Mouse (Mus musculus) stomach, embryonic 16.5 days (tissue): ENCODE measurements at regions not wholly inside any gene's neighbourhood (a gene's known extent, or its start where the extent isn't known, plus 50 kb on each side); places are given as distances from the start of the nearest gene placed in this dataset.
A peak's percentile ranks its signal among the peaks of the same experiment; 100 is the strongest.

Source experiments
- ATAC-seq: fragments of 200-750 bp; cut with Nextera tagmentation; 2 replicates; pipeline ENCODE4 v1.8.0; 2017; ENCODE audit warnings: moderate number of reproducible peaks, moderate TSS enrichment; ENCODE audit not compliant: insufficient read depth, low FRiP score
- H3K27ac ChIP-seq: fragments of 300-500 bp; sonication (generic); 2 replicates; pipeline ENCODE4 v1.5.1; 2014; ENCODE audit warnings: low read length
- H3K27me3 ChIP-seq: fragments of 300-500 bp; sonication (generic); 2 replicates; pipeline ENCODE4 v1.6.1; 2014; ENCODE audit warnings: low read length, control low read depth, mixed read lengths; ENCODE audit not compliant: control insufficient read depth, insufficient read depth
- H3K36me3 ChIP-seq: fragments of 300-500 bp; sonication (generic); 2 replicates; pipeline ENCODE4 v1.6.1; 2014; ENCODE audit warnings: low read length; ENCODE audit not compliant: control insufficient read depth, insufficient read depth
- H3K4me1 ChIP-seq: fragments of 300-500 bp; sonication (generic); 2 replicates; pipeline ENCODE4 v1.6.1; 2014; ENCODE audit warnings: low read length, control low read depth, mixed read lengths; ENCODE audit not compliant: control insufficient read depth, insufficient read depth
- H3K4me2 ChIP-seq: fragments of 300-500 bp; sonication (generic); 2 replicates; pipeline ENCODE4 v1.6.1; 2014; ENCODE audit warnings: low read depth, low read length, mixed read lengths
- H3K4me3 ChIP-seq: fragments of 300-500 bp; sonication (generic); replicated peaks from 2 replicates; pipeline ENCODE4 v1.5.1; 2014; ENCODE audit warnings: mild to moderate bottlenecking, low read length
- H3K9ac ChIP-seq: fragments of 300-500 bp; sonication (generic); 2 replicates; pipeline ENCODE4 v1.6.1; 2014; ENCODE audit warnings: low read length
- H3K9me3 ChIP-seq: fragments of 300-500 bp; sonication (generic); replicated peaks from 2 replicates; pipeline ENCODE4 v1.6.1; 2016; ENCODE audit warnings: low read length, control low read depth; ENCODE audit not compliant: control insufficient read depth
- WGBS: fragments of 180-500 bp; shearing (Covaris S2); extraction: QIAGEN DNeasy Blood & Tissue Kit; methylation state at CpG from one replicate; pipeline ENCODE4 v1.1.7; 2014; 5-methylcytosine and 5-hydroxymethylcytosine counted together

- no peak for ATAC-seq
- no peaks in the 10 kb centered on the region for H3K4me1 ChIP-seq
- no peaks in the 10 kb centered on the region for H3K36me3 ChIP-seq
- no peak overlapping the region for H3K9ac ChIP-seq
- WGBS, result 39% methylated on average over 4 of the region's 4 CpGs
- no peak overlapping the region for H3K4me2 ChIP-seq
- no peak overlapping the region for H3K4me3 ChIP-seq
- no peak overlapping the region for H3K27ac ChIP-seq
- no peaks in the 10 kb centered on the region for H3K27me3 ChIP-seq
- H3K9me3 ChIP-seq, result no peaks in the 10 kb centered on the region
Observed at GRCm38 (mm10) chr12:27538210-27538609, 195.8 kb upstream of the Sox11 start.

GRCm38 (mm10) chr12:27537507-27537906 lies 195.1 kb upstream of the Sox11 start:
- Histone ChIP-seq H3K27ac (no peak overlapping the region), H3K36me3 (no peaks in the 10 kb centered on the region), H3K4me2 (peak overlapping the region; percentile 30; the same call in 1 of the 2 replicates), H3K4me3 (no peak overlapping the region), H3K9me3 (no peaks in the 10 kb centered on the region), H3K9ac (no peak overlapping the region), H3K4me1 (no peaks in the 10 kb centered on the region), H3K27me3 (no peaks in the 10 kb centered on the region)
- no peak for ATAC-seq
- WGBS, result 76% methylated on average over 3 of the region's 3 CpGs

GRCm38 (mm10) chr12:27537017-27537416 lies 194.6 kb upstream of the Sox11 start:
- H3K27me3 ChIP-seq, result no peaks in the 10 kb centered on the region
- H3K36me3 ChIP-seq, result no peaks in the 10 kb centered on the region
- H3K4me2 ChIP-seq, result peak overlapping the region; percentile 30
- H3K4me1 ChIP-seq, result no peaks in the 10 kb centered on the region
- H3K9me3 ChIP-seq, result no peaks in the 10 kb centered on the region
- no peak overlapping the region for H3K27ac ChIP-seq
- no peak overlapping the region; the same call in 1 of the 2 replicates for H3K4me3 ChIP-seq
- WGBS, result 36% methylated on average over 9 of the region's 9 CpGs
- ATAC-seq, result no peak
- no peak overlapping the region for H3K9ac ChIP-seq

- 44% methylated on average over 2 of the region's 2 CpGs for WGBS
- Histone ChIP-seq H3K4me2 (no peak overlapping the region), H3K9ac (no peak overlapping the region), H3K4me3 (no peak overlapping the region), H3K36me3 (no peaks in the 10 kb centered on the region), H3K27me3 (no peaks in the 10 kb centered on the region), H3K4me1 (no peaks in the 10 kb centered on the region), H3K27ac (no peak overlapping the region), H3K9me3 (no peaks in the 10 kb centered on the region)
- ATAC-seq, result no peak
Observed at GRCm38 (mm10) chr12:27525604-27526003, 183.2 kb upstream of the Sox11 start.

- no peak overlapping the region for H3K4me2 ChIP-seq
- WGBS, result 76% methylated on average over 3 of the region's 3 CpGs
Observed at GRCm38 (mm10) chr12:27513253-27513652, 170.9 kb upstream of the Sox11 start.

GRCm38 (mm10) chr12:27508226-27508560 lies 165.8 kb upstream of the Sox11 start:
- 0 out of 2 replicates have a peak, but pooled peaks have one; percentile 37 for ATAC-seq
- Histone ChIP-seq H3K4me2 (no peak overlapping the region), H3K4me3 (no peak overlapping the region), H3K27me3 (no peaks in the 10 kb centered on the region), H3K27ac (no peak overlapping the region), H3K9ac (no peak overlapping the region), H3K9me3 (no peaks in the 10 kb centered on the region), H3K36me3 (no peaks in the 10 kb centered on the region), H3K4me1 (no peaks in the 10 kb centered on the region; the same call in 1 of the 2 replicates)

More at GRCm38 (mm10) chr12:27513253-27513652, 170.9 kb upstream of the Sox11 start:
- Histone ChIP-seq H3K4me1 (no peaks in the 10 kb centered on the region), H3K36me3 (no peaks in the 10 kb centered on the region), H3K27ac (no peak overlapping the region), H3K27me3 (no peaks in the 10 kb centered on the region), H3K9ac (no peak overlapping the region), H3K4me3 (no peak overlapping the region), H3K9me3 (no peaks in the 10 kb centered on the region)
- no peak for ATAC-seq

- H3K36me3 ChIP-seq, result no peaks in the 10 kb centered on the region
- no peak overlapping the region for H3K4me3 ChIP-seq
- no peaks in the 10 kb centered on the region for H3K27me3 ChIP-seq
- no peaks in the 10 kb centered on the region for H3K9me3 ChIP-seq
- no peak overlapping the region for H3K9ac ChIP-seq
- ATAC-seq, result peak; percentile 88
- 38% methylated on average over 5 of the region's 5 CpGs for whole genome bisulfite sequencing
- no peaks in the 10 kb centered on the region; the same call in 1 of the 2 replicates for H3K4me1 ChIP-seq
- H3K4me2 ChIP-seq, result no peak overlapping the region
- no peak overlapping the region for H3K27ac ChIP-seq
Observed at GRCm38 (mm10) chr12:27507523-27508225, 165.3 kb upstream of the Sox11 start.

- H3K4me1 ChIP-seq, result peaks cover 5% of the 10 kb centered on the region
- H3K4me3 ChIP-seq, result no peak overlapping the region
- no peaks in the 10 kb centered on the region for H3K27me3 ChIP-seq
- peak; percentile 37; the same call in 1 of the 2 replicates for ATAC-seq
- WGBS, result 38% methylated on average over 6 of the region's 6 CpGs
- no peak overlapping the region for H3K4me2 ChIP-seq
- no peak overlapping the region; the same call in 1 of the 2 replicates for H3K27ac ChIP-seq
- H3K9ac ChIP-seq, result no peak overlapping the region
- no peaks in the 10 kb centered on the region for H3K9me3 ChIP-seq
- no peaks in the 10 kb centered on the region for H3K36me3 ChIP-seq
Observed at GRCm38 (mm10) chr12:27502716-27503486, 160.5 kb upstream of the Sox11 start.

GRCm38 (mm10) chr12:27500516-27500915 lies 158.1 kb upstream of the Sox11 start:
- Histone ChIP-seq H3K36me3 (no peaks in the 10 kb centered on the region), H3K9ac (no peak overlapping the region), H3K27me3 (no peaks in the 10 kb centered on the region), H3K4me3 (no peak overlapping the region), H3K9me3 (no peaks in the 10 kb centered on the region), H3K4me1 (peaks cover 5% of the 10 kb centered on the region), H3K4me2 (no peak overlapping the region), H3K27ac (no peak overlapping the region)
- 0 out of 2 replicates have a peak, but pooled peaks have one; percentile 34 for ATAC-seq
- WGBS, result 26% methylated on average over 5 of the region's 5 CpGs
